Mouse (Mus musculus): ENCODE results near the gene H2al2a. TPM values are rescaled to one million over a fixed set of nuclear protein-coding genes. Genes with fewer than 3 reads are reported as not detected.

H2al2a gene
- polyA plus RNA-seq, 2 experiments = not detected

DNA sequence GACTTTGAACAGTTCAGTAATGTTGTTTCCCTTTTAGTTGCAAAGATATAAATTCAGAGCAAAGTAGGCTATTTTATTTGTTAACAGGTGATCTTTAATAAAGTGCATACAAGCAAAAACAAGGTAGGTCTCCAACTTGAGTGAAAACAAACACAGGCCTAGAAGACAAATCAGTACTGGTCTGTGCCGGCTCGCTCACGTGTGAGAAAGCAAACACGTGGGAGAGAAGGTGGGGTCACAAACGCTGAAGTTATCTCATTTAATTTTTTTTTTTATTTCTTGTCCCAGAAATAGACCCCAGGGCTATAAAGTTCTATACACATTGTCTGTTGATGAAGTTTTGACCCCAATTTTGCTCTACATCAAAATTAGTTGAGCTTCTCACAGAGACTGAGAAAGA, 28.4 kb upstream of the H2al2a start:
- H3K36me3 ChIP-seq (replicated peaks; ENCODE audit: control insufficient read depth, insufficient read depth, low read depth) = no peaks in the 10 kb centered on the region
- H3K4me2 ChIP-seq (ENCODE audit: low read depth) = peak overlapping the region; percentile 81; the same call in 1 of the 2 replicates
- ATAC-seq (ENCODE audit: insufficient read depth) = no peak
- no peak overlapping the region for H3K4me3 ChIP-seq (ENCODE audit: insufficient read depth in 1 of 2, low read depth in 2 of 2, low read length in 2 of 2)
- H3K4me1 ChIP-seq (replicated peaks; ENCODE audit: control insufficient read depth in 2 of 2, insufficient read depth in 2 of 2, low read length in 1 of 2) = peaks cover 4 to 5% of the 10 kb centered on the region in 2 experiments
- TF ChIP-seq EP300 (IDR thresholded peaks at IDR 0.05; ENCODE audit: low read depth) (no peak), CTCF (IDR thresholded peaks at IDR 0.05; ENCODE audit: low read depth) (no peak)
- no peak for DNase-seq (ENCODE audit: low read depth in 3 of 3, low spot score in 3 of 3)
- peaks cover 45% of the 10 kb centered on the region for H3K27me3 ChIP-seq (ENCODE audit: control insufficient read depth, insufficient read depth, low read length)
- no peaks in the 10 kb centered on the region for H3K9me3 ChIP-seq (ENCODE audit: control insufficient read depth, low read length)
- H3K9ac ChIP-seq (replicated peaks) = no peak overlapping the region
- 37% methylated on average over 5 of the region's 5 CpGs for WGBS (ENCODE audit: insufficient replicate concordance)
- H3K27ac ChIP-seq = no peak overlapping the region

DNA sequence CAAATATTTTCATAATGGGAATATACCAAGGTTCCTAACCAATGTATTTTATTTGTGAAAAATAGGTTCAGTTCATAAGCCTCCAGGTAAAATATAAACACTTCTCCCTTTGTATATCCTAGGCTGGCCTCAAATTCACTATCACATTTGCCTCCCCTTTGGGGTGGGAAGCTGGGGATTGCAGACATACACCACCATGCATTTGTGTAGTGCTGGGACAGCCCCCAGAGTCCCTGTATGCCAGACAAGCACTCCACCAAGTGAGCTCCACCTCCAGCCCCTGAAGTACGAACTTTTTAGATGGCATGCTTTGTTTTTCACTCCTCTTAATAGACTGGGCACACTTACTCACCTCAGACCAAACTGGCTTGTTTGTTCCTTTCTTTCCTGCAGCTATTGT, 26.1 kb upstream of the H2al2a start:
- no peak overlapping the region for H3K9ac ChIP-seq (replicated peaks)
- DNase-seq (ENCODE audit: low read depth in 3 of 3, low spot score in 3 of 3) (no peak), ATAC-seq (ENCODE audit: insufficient read depth) (no peak)
- TF ChIP-seq CTCF (IDR thresholded peaks at IDR 0.05; ENCODE audit: low read depth) (no peak), EP300 (IDR thresholded peaks at IDR 0.05; ENCODE audit: low read depth) (no peak)
- no peak overlapping the region for H3K4me3 ChIP-seq (ENCODE audit: insufficient read depth in 1 of 2, low read depth in 2 of 2, low read length in 2 of 2)
- no peaks in the 10 kb centered on the region for H3K9me3 ChIP-seq (ENCODE audit: control insufficient read depth, low read length)
- H3K27me3 ChIP-seq (ENCODE audit: control insufficient read depth, insufficient read depth, low read length) = peaks cover 25% of the 10 kb centered on the region
- no peak overlapping the region for H3K27ac ChIP-seq
- WGBS (ENCODE audit: insufficient replicate concordance) = 45% methylated on average over 1 of the region's 1 CpGs
- H3K4me2 ChIP-seq (ENCODE audit: low read depth) = no peak overlapping the region
- H3K36me3 ChIP-seq (replicated peaks; ENCODE audit: control insufficient read depth, insufficient read depth, low read depth) = no peaks in the 10 kb centered on the region
- peaks cover 4 to 5% of the 10 kb centered on the region in 2 experiments for H3K4me1 ChIP-seq (replicated peaks; ENCODE audit: control insufficient read depth in 2 of 2, insufficient read depth in 2 of 2, low read length in 1 of 2)

DNA sequence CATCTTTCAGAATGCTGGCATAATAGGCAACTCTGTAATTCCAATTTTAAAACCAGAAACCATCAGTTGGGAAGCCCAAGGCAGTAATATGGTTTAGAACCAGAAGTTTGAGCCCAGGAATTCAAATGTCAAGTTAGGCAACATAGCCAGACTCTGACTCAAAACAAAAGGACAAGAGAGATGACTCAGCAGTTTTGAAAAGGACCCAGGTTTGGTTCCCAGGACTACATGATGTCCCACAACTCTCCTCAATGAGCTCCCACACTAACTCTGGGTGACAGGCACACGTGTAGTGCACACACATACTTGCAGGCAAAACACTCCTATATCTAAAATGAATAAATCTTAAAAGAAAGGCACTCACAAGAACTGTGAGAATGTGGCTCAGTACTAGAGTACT, 22.4 kb upstream of the H2al2a start:
- H3K4me1 ChIP-seq (replicated peaks; ENCODE audit: control insufficient read depth in 2 of 2, insufficient read depth in 2 of 2, low read length in 1 of 2) = no peaks in the 10 kb centered on the region
- WGBS (ENCODE audit: insufficient replicate concordance) = 48% methylated on average over 1 of the region's 1 CpGs
- no peak overlapping the region for H3K4me3 ChIP-seq (ENCODE audit: insufficient read depth in 1 of 2, low read depth in 2 of 2, low read length in 2 of 2)
- H3K36me3 ChIP-seq (replicated peaks; ENCODE audit: control insufficient read depth, insufficient read depth, low read depth) = no peaks in the 10 kb centered on the region
- ATAC-seq (ENCODE audit: insufficient read depth) (no peak), DNase-seq (ENCODE audit: low read depth in 3 of 3, low spot score in 3 of 3) (no peak)
- H3K9ac ChIP-seq (replicated peaks) = no peak overlapping the region
- H3K27ac ChIP-seq = no peak overlapping the region
- H3K4me2 ChIP-seq (ENCODE audit: low read depth) = no peak overlapping the region
- no peaks in the 10 kb centered on the region; the same call in none of the 2 replicates for H3K27me3 ChIP-seq (ENCODE audit: control insufficient read depth, insufficient read depth, low read length)
- H3K9me3 ChIP-seq (ENCODE audit: control insufficient read depth, low read length) = no peaks in the 10 kb centered on the region
- no peak for TF ChIP-seq CTCF (IDR thresholded peaks at IDR 0.05; ENCODE audit: low read depth)
- no peak for TF ChIP-seq EP300 (IDR thresholded peaks at IDR 0.05; ENCODE audit: low read depth)

DNA sequence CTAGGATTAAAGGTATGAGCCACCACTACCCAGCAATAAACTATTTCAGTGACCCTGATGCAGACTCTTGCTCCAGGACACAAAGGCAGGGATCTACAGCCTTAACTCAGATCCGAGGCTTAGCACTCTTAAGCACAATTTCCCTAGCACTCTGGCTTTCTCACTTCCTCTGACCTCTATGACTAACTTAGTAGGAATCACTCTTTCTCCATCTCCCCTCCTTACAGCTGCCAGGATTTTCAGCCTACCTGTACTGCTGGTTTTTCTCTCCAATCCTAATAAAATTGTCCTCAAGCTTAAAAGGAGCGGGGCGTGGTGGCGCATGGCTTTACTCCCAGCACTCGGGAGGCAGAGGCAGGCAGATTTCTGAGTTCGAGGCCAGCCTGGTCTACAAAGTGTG, 20.6 kb upstream of the H2al2a start:
- TF ChIP-seq EP300 (IDR thresholded peaks at IDR 0.05; ENCODE audit: low read depth) (no peak), CTCF (IDR thresholded peaks at IDR 0.05; ENCODE audit: low read depth) (no peak)
- Histone ChIP-seq H3K27ac (no peak overlapping the region), H3K9ac (replicated peaks) (no peak overlapping the region), H3K27me3 (ENCODE audit: control insufficient read depth, insufficient read depth, low read length) (no peaks in the 10 kb centered on the region), H3K4me1 (replicated peaks; ENCODE audit: control insufficient read depth in 2 of 2, insufficient read depth in 2 of 2, low read length in 1 of 2) (no peaks in the 10 kb centered on the region), H3K4me3 (ENCODE audit: insufficient read depth in 1 of 2, low read depth in 2 of 2, low read length in 2 of 2) (no peak overlapping the region), H3K36me3 (replicated peaks; ENCODE audit: control insufficient read depth, insufficient read depth, low read depth) (no peaks in the 10 kb centered on the region), H3K9me3 (ENCODE audit: control insufficient read depth, low read length) (no peaks in the 10 kb centered on the region), H3K4me2 (ENCODE audit: low read depth) (no peak overlapping the region)
- DNase-seq (ENCODE audit: low read depth in 3 of 3, low spot score in 3 of 3) = no peak
- ATAC-seq (ENCODE audit: insufficient read depth) = no peak
- 76% methylated on average over 6 of the region's 6 CpGs for WGBS (ENCODE audit: insufficient replicate concordance)

DNA sequence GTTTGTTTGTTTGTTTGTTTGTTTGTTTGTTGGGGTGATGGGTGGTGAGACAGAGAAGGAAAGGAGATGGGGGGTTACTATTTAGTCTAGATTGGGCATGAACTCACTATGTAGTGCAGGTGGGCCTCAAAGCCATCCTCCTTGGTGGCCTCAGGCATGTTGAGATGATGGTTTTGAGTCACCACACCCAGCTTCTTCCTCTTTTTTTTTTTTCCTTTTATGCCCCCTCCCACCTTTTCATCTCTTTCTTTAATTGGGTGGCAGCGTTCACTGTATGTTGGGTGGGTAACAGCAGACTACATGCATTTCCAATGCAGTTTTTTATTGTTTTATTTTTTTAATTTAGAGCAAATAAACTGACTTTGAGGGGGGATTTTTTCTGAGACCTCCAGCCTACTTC, 19.9 kb upstream of the H2al2a start:
- no peaks in the 10 kb centered on the region for H3K9me3 ChIP-seq (ENCODE audit: control insufficient read depth, low read length)
- H3K27ac ChIP-seq = no peak overlapping the region
- no peak overlapping the region for H3K4me3 ChIP-seq (ENCODE audit: insufficient read depth in 1 of 2, low read depth in 2 of 2, low read length in 2 of 2)
- ATAC-seq (ENCODE audit: insufficient read depth) (no peak), DNase-seq (ENCODE audit: low read depth in 3 of 3, low spot score in 3 of 3) (no peak)
- H3K9ac ChIP-seq (replicated peaks) = no peak overlapping the region
- H3K36me3 ChIP-seq (replicated peaks; ENCODE audit: control insufficient read depth, insufficient read depth, low read depth) = no peaks in the 10 kb centered on the region
- no peaks in the 10 kb centered on the region for H3K4me1 ChIP-seq (replicated peaks; ENCODE audit: control insufficient read depth in 2 of 2, insufficient read depth in 2 of 2, low read length in 1 of 2)
- TF ChIP-seq CTCF (IDR thresholded peaks at IDR 0.05; ENCODE audit: low read depth) (no peak), EP300 (IDR thresholded peaks at IDR 0.05; ENCODE audit: low read depth) (no peak)
- H3K4me2 ChIP-seq (ENCODE audit: low read depth) = no peak overlapping the region
- WGBS (ENCODE audit: insufficient replicate concordance) = 56% methylated on average over 1 of the region's 1 CpGs
- no peaks in the 10 kb centered on the region for H3K27me3 ChIP-seq (ENCODE audit: control insufficient read depth, insufficient read depth, low read length)
